Mouse (Mus musculus) midbrain, embryonic 16.5 days (tissue): ENCODE measurements around the gene Fzr1. TPM values are rescaled to one million over a fixed set of nuclear protein-coding genes. Genes with fewer than 3 reads are reported as not detected.

Source experiments
- ATAC-seq: fragments of 200-750 bp; cut with Nextera tagmentation; 2 replicates; pipeline ENCODE4 v1.8.0; 2017; ENCODE audit warnings: moderate TSS enrichment
- H3K27ac ChIP-seq: fragments of 300-500 bp; sonication (generic); 2 replicates; pipeline ENCODE4 v1.5.1; 2014; ENCODE audit warnings: mild to moderate bottlenecking, low read length, mixed read lengths
- H3K27me3 ChIP-seq: fragments of 300-500 bp; sonication (generic); 2 replicates; pipeline ENCODE4 v1.6.1; 2014; ENCODE audit warnings: low read depth, low read length, mixed read lengths; ENCODE audit not compliant: control insufficient read depth, insufficient read depth
- H3K36me3 ChIP-seq: fragments of 300-500 bp; sonication (generic); 2 replicates; pipeline ENCODE4 v1.6.1; 2014; ENCODE audit warnings: mild to moderate bottlenecking, low read length, moderate library complexity, mixed read lengths; ENCODE audit not compliant: control insufficient read depth, insufficient read depth
- H3K4me1 ChIP-seq: fragments of 300-500 bp; sonication (generic); 2 replicates; pipeline ENCODE4 v1.6.1; 2014; ENCODE audit warnings: mild to moderate bottlenecking, low read length, mixed read lengths; ENCODE audit not compliant: control insufficient read depth, insufficient read depth
- H3K4me2 ChIP-seq: fragments of 300-500 bp; sonication (generic); 2 replicates; pipeline ENCODE4 v1.6.1; 2014; ENCODE audit warnings: mild to moderate bottlenecking, low read length, mixed read lengths
- H3K4me3 ChIP-seq: fragments of 300-500 bp; sonication (generic); 2 replicates; pipeline ENCODE4 v1.5.1; 2014; ENCODE audit warnings: low read depth, mild to moderate bottlenecking, low read length, moderate library complexity, mixed read lengths
- H3K9ac ChIP-seq: fragments of 300-500 bp; sonication (generic); 2 replicates; pipeline ENCODE4 v1.6.1; 2014; ENCODE audit warnings: low read depth, low read length, mixed read lengths
- H3K9me3 ChIP-seq: fragments of 300-500 bp; sonication (generic); replicated peaks from 2 replicates; pipeline ENCODE4 v1.6.1; 2014; ENCODE audit warnings: mild to moderate bottlenecking, low read length, mixed read lengths; ENCODE audit not compliant: control insufficient read depth, poor library complexity, severe bottlenecking
- WGBS: fragments of 180-500 bp; shearing (Covaris S2); extraction: QIAGEN DNeasy Blood & Tissue Kit; methylation state at CpG from one replicate; pipeline ENCODE4 v1.1.7; 2014; 5-methylcytosine and 5-hydroxymethylcytosine counted together
- polyA plus RNA-seq: library from polyadenylated mRNA; unstranded; fragments of >200 nt; fragmentation: Nextera tagmentation; extraction: Ambion mirVana; gene quantifications from 2 replicates; pipeline ENCODE4 v1.2.1, GENCODE M21; 2015

Fzr1 gene
- polyA plus RNA-seq, 1 experiment from 2014 or later, result 146 TPM

- H3K4me1 ChIP-seq, result peaks cover 18% of the 10 kb centered on the region
Measured at GRCm38 (mm10) chr10:81349961-81350350, 28.4 kb downstream of the Fzr1 start.

GRCm38 (mm10) chr10:81349146-81349545 is 29.2 kb downstream of the Fzr1 start:
- Histone ChIP-seq H3K4me3 (no peak overlapping the region), H3K27me3 (peaks cover 12% of the 10 kb centered on the region), H3K27ac (no peak overlapping the region), H3K4me2 (peak overlapping the region; percentile 95), H3K9ac (peak overlapping the region; percentile 24; the same call in 1 of the 2 replicates), H3K4me1 (peaks cover 18% of the 10 kb centered on the region), H3K36me3 (no peaks in the 10 kb centered on the region), H3K9me3 (no peaks in the 10 kb centered on the region)
- no peak for ATAC-seq
- WGBS, result 3% methylated on average over 12 of the region's 12 CpGs

More at GRCm38 (mm10) chr10:81349961-81350350, 28.4 kb downstream of the Fzr1 start:
- no peaks in the 10 kb centered on the region for H3K9me3 ChIP-seq
- H3K4me3 ChIP-seq, result peak overlapping the region; percentile 63
- H3K27ac ChIP-seq, result no peak overlapping the region
- H3K36me3 ChIP-seq, result no peaks in the 10 kb centered on the region
- peak; percentile 18 for ATAC-seq
- H3K9ac ChIP-seq, result peak overlapping the region; percentile 67
- peaks cover 4% of the 10 kb centered on the region for H3K27me3 ChIP-seq
- WGBS, result 0% methylated on average over 24 of the region's 29 CpGs
- peak overlapping the region; percentile 95 for H3K4me2 ChIP-seq

- H3K4me3 ChIP-seq, result peak overlapping the region; percentile 37
- 8% methylated on average over 51 of the region's 55 CpGs for WGBS
- H3K27me3 ChIP-seq, result peaks cover 30% of the 10 kb centered on the region
- peak overlapping the region; percentile 57 for H3K9ac ChIP-seq
- peak overlapping the region; percentile 65 for H3K4me2 ChIP-seq
- H3K27ac ChIP-seq, result no peak overlapping the region
- H3K9me3 ChIP-seq, result no peaks in the 10 kb centered on the region
- 0 out of 2 replicates have a peak, but pooled peaks have one; percentile 15 for ATAC-seq
- H3K36me3 ChIP-seq, result no peaks in the 10 kb centered on the region
- peaks cover 25% of the 10 kb centered on the region for H3K4me1 ChIP-seq
Measured at GRCm38 (mm10) chr10:81346453-81347067, 31.8 kb downstream of the Fzr1 start.

GRCm38 (mm10) chr10:81345162-81345534 is 33.2 kb downstream of the Fzr1 start:
- H3K4me3 ChIP-seq, result no peak overlapping the region
- peaks cover 19% of the 10 kb centered on the region for H3K4me1 ChIP-seq
- H3K9ac ChIP-seq, result no peak overlapping the region
- H3K9me3 ChIP-seq, result no peaks in the 10 kb centered on the region
- peaks cover 38% of the 10 kb centered on the region for H3K27me3 ChIP-seq
- ATAC-seq, result no peak
- 85% methylated on average over 4 of the region's 4 CpGs for WGBS
- H3K4me2 ChIP-seq, result no peak overlapping the region
- H3K36me3 ChIP-seq, result no peaks in the 10 kb centered on the region
- H3K27ac ChIP-seq, result no peak overlapping the region

GRCm38 (mm10) chr10:81344421-81345161 is 33.7 kb downstream of the Fzr1 start:
- H3K36me3 ChIP-seq, result no peaks in the 10 kb centered on the region
- peaks cover 15% of the 10 kb centered on the region for H3K4me1 ChIP-seq
- WGBS, result 58% methylated on average over 8 of the region's 8 CpGs
- H3K4me2 ChIP-seq, result no peak overlapping the region
- peaks cover 38% of the 10 kb centered on the region for H3K27me3 ChIP-seq
- no peaks in the 10 kb centered on the region for H3K9me3 ChIP-seq
- ATAC-seq, result no peak
- H3K27ac ChIP-seq, result no peak overlapping the region
- no peak overlapping the region for H3K4me3 ChIP-seq
- no peak overlapping the region for H3K9ac ChIP-seq

- 4% methylated on average over 64 of the region's 67 CpGs for WGBS
- no peaks in the 10 kb centered on the region for H3K9me3 ChIP-seq
- H3K9ac ChIP-seq, result peak within 1 kb of the TSS; percentile 63
- peak within 1 kb of the TSS; percentile 71 for H3K4me2 ChIP-seq
- H3K27ac ChIP-seq, result no peak within 1 kb of the TSS
- peaks cover 15% of the 10 kb centered on the region for H3K4me1 ChIP-seq
- peaks cover 38% of the 10 kb centered on the region for H3K27me3 ChIP-seq
- peak within 1 kb of the TSS; percentile 43 for H3K4me3 ChIP-seq
- no peaks in the 10 kb centered on the region for H3K36me3 ChIP-seq
- no peak for ATAC-seq
Measured at GRCm38 (mm10) chr10:81342686-81343505, 35.4 kb downstream of the Fzr1 start, which contains the start of gene Gipc3. Gene Gipc3, minus strand, starts transcription at chr10:81343266.

GRCm38 (mm10) chr10:81341333-81341949 is 36.9 kb downstream of the Fzr1 start:
- Histone ChIP-seq H3K9ac (no peak overlapping the region), H3K9me3 (no peaks in the 10 kb centered on the region), H3K36me3 (no peaks in the 10 kb centered on the region), H3K4me1 (peaks cover 8% of the 10 kb centered on the region), H3K4me3 (no peak overlapping the region), H3K27ac (no peak overlapping the region), H3K27me3 (peaks cover 38% of the 10 kb centered on the region), H3K4me2 (no peak overlapping the region)
- 40% methylated on average over 16 of the region's 16 CpGs for WGBS
- no peak for ATAC-seq

- peaks cover 6% of the 10 kb centered on the region for H3K4me1 ChIP-seq
Measured at GRCm38 (mm10) chr10:81340551-81341332, 37.6 kb downstream of the Fzr1 start.

More at GRCm38 (mm10) chr10:81340551-81341332, 37.6 kb downstream of the Fzr1 start:
- no peak overlapping the region for H3K27ac ChIP-seq
- 37% methylated on average over 17 of the region's 17 CpGs for WGBS
- H3K4me2 ChIP-seq, result no peak overlapping the region
- ATAC-seq, result no peak
- no peaks in the 10 kb centered on the region for H3K9me3 ChIP-seq
- H3K4me3 ChIP-seq, result no peak overlapping the region
- peaks cover 38% of the 10 kb centered on the region for H3K27me3 ChIP-seq
- no peak overlapping the region for H3K9ac ChIP-seq
- H3K36me3 ChIP-seq, result no peaks in the 10 kb centered on the region
